Mouse (Mus musculus): ENCODE data around the gene Olfr54.

DNA sequence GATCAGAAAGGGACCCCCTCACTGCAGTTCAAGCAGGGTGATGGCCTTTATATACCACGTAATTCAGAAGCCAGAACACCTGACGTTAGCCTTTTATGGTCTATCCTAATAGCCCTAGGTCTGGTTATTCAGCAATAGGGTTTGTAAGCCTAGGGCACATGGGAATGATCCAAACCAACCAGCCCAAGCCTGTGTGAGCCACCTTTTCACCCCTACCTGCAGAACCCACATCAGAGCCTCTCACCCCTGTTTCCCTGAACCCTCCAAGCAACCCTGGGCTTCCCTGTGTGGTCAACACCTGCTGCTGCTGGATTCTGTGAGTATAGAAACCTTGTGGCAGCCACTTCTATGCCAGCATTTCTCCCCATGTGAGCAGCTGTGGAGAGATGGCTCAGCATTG, 16.2 kb downstream of the Olfr54 start:
- no peak for TF ChIP-seq CTCF (IDR thresholded peaks at IDR 0.05; ENCODE audit: borderline replicate concordance, control insufficient read depth, extremely low read depth, insufficient read depth, low read length, poor library complexity)
- TF ChIP-seq POLR2A (IDR thresholded peaks at IDR 0.05; ENCODE audit: control insufficient read depth, extremely low read depth, insufficient read depth, low read length, poor library complexity), result no peak
